15 mouse cellular contexts compared by ENCODE assay signal in genomic region chr9:119628690-119629268, GRCm38 (mm10). TPM values are rescaled to one million over a fixed set of nuclear protein-coding genes. Genes with fewer than 3 reads are reported as not detected.
"Had no signal": no experiment of that assay in that cellular context is flagged by ENCODE, and none has a peak within 500 bp of the region (broad histone marks: within the 10 kb centered on the region; RNA-seq: fewer than 3 reads in every experiment).

No protein-coding gene starts in this region.

- H3K27me3 ChIP-seq: neural tube, embryonic 12.5 days had no signal

- H3K9me3 ChIP-seq: limb, embryonic 10.5 days; liver, embryonic 15.5 days; midbrain, embryonic 10.5 days; neural tube, embryonic 12.5 days had no signal

- H3K36me3 ChIP-seq: limb, embryonic 10.5 days; liver, embryonic 15.5 days; midbrain, embryonic 10.5 days; neural tube, embryonic 12.5 days had no signal

- H3K27ac ChIP-seq: left cerebral cortex, adult 2 months; limb, embryonic 10.5 days; liver, embryonic 15.5 days; midbrain, embryonic 10.5 days; neural tube, embryonic 12.5 days; stomach, postnatal 0 days had no signal

- DNase-seq: kidney, postnatal 10 days; kidney, postnatal 4 days; lung, adult 2 months; lung, postnatal 36 days; thymus, postnatal 4 days had no signal

- H3K9ac ChIP-seq: liver, embryonic 15.5 days; neural tube, embryonic 12.5 days had no signal

- H3K4me3 ChIP-seq: left cerebral cortex, adult 2 months; limb, embryonic 10.5 days; liver, embryonic 15.5 days; midbrain, embryonic 10.5 days; neural tube, embryonic 12.5 days had no signal

- H3K4me1 ChIP-seq: liver, embryonic 15.5 days had no signal

- H3K4me2 ChIP-seq: liver, embryonic 11.5 days; liver, embryonic 15.5 days; neural tube, embryonic 12.5 days had no signal

- ATAC-seq: lung, postnatal 0 days; midbrain, embryonic 16.5 days had no signal

RNA-seq across cellular contexts. Expression of gene Scn5a, which starts 50.0 kb away (rescaled TPM):
- total RNA-seq: megakaryocyte, adult 5-6 weeks had no signal
